Mouse (Mus musculus) lung, postnatal 0 days (tissue): ENCODE data around the gene Wipf2. TPM values are rescaled to one million over a fixed set of nuclear protein-coding genes. Genes with fewer than 3 reads are reported as not detected.

Experiments used
- ATAC-seq: fragments of 200-750 bp; cut with Nextera tagmentation; 2 replicates; pipeline ENCODE4 v1.8.0; 2017; ENCODE audit warnings: moderate library complexity
- DNase-seq: peaks from one replicate; pipeline ENCODE4 v3.0.0-alpha.2; 2016; ENCODE audit warnings: low spot score
- H3K27ac ChIP-seq: fragments of 300-500 bp; sonication (generic); 2 replicates; pipeline ENCODE4 v1.5.1; 2014; ENCODE audit warnings: antibody characterized with exemption, mild to moderate bottlenecking, low read length, mixed read lengths
- H3K27me3 ChIP-seq: fragments of 300-500 bp; sonication (generic); replicated peaks from 2 replicates; pipeline ENCODE4 v1.6.1; 2014; ENCODE audit warnings: low read length, mixed read lengths; ENCODE audit not compliant: insufficient read depth
- H3K36me3 ChIP-seq: fragments of 300-500 bp; sonication (generic); 2 replicates; pipeline ENCODE4 v1.6.1; 2014; ENCODE audit warnings: low read length, mixed read lengths; ENCODE audit not compliant: insufficient read depth
- H3K4me1 ChIP-seq: fragments of 300-500 bp; sonication (generic); 2 replicates; pipeline ENCODE4 v1.6.1; 2014; ENCODE audit warnings: antibody characterized with exemption, low read depth, low read length, mixed read lengths; ENCODE audit not compliant: insufficient read depth
- H3K4me2 ChIP-seq: fragments of 300-500 bp; sonication (generic); replicated peaks from 2 replicates; pipeline ENCODE4 v1.6.1; 2014; ENCODE audit warnings: low read depth, mild to moderate bottlenecking, low read length, moderate library complexity, mixed read lengths
- H3K4me3 ChIP-seq: fragments of 300-500 bp; sonication (generic); 2 replicates; pipeline ENCODE4 v1.5.1; 2014; ENCODE audit warnings: low read depth, low read length
- H3K9ac ChIP-seq: fragments of 300-500 bp; sonication (generic); replicated peaks from 2 replicates; pipeline ENCODE4 v1.6.1; 2014; ENCODE audit warnings: low read depth, mild to moderate bottlenecking
- H3K9me3 ChIP-seq: fragments of 300-500 bp; sonication (generic); 2 replicates; pipeline ENCODE4 v1.6.1; 2016; ENCODE audit warnings: low read length, mixed read lengths
- CTCF ChIP-seq: IDR thresholded peaks from 2 replicates; pipeline ENCODE4 v1.5.1; 2016; ENCODE audit warnings: antibody characterized with exemption, mild to moderate bottlenecking
- EP300 ChIP-seq: IDR thresholded peaks from 2 replicates; pipeline ENCODE4 v1.6.1; 2016; ENCODE audit warnings: antibody characterized with exemption, mild to moderate bottlenecking, control low read depth
- WGBS: fragments of 180-500 bp; shearing (Covaris S2); extraction: QIAGEN DNeasy Blood & Tissue Kit; methylation state at CpG from one replicate; pipeline ENCODE4 v1.1.7; 2014; 5-methylcytosine and 5-hydroxymethylcytosine counted together
- polyA plus RNA-seq: library from polyadenylated mRNA; unstranded; fragments of >200 nt; fragmentation: Nextera tagmentation; extraction: Ambion mirVana; gene quantifications from 2 replicates; pipeline ENCODE4 v1.2.1, GENCODE M21; 2015

The Wipf2 gene
- polyA plus RNA-seq, 1 experiment from 2014 or later: 4.0 TPM

GRCm38 (mm10) chr11:98837917-98838316 lies 25.5 kb upstream of the Wipf2 start:
- Histone ChIP-seq H3K4me2 (no peak overlapping the region), H3K9ac (no peak overlapping the region), H3K4me1 (0 out of 2 replicates have a peak, but pooled peaks cover 4% of the 10 kb centered on the region), H3K27me3 (peaks cover 5% of the 10 kb centered on the region), H3K4me3 (no peak overlapping the region), H3K27ac (no peak overlapping the region), H3K9me3 (no peaks in the 10 kb centered on the region), H3K36me3 (peaks cover 5% of the 10 kb centered on the region; the same call in 1 of the 2 replicates)
- DNase-seq (no peak), ATAC-seq (no peak)
- 67% methylated on average over 11 of the region's 11 CpGs for WGBS
- TF ChIP-seq CTCF: no peak
- no peak for TF ChIP-seq EP300

- Histone ChIP-seq H3K4me1 (0 out of 2 replicates have a peak, but pooled peaks cover 4% of the 10 kb centered on the region), H3K4me2 (no peak overlapping the region), H3K9me3 (no peaks in the 10 kb centered on the region), H3K4me3 (no peak overlapping the region), H3K9ac (no peak overlapping the region), H3K36me3 (no peaks in the 10 kb centered on the region), H3K27me3 (peaks cover 5% of the 10 kb centered on the region), H3K27ac (no peak overlapping the region)
- 63% methylated on average over 9 of the region's 9 CpGs for WGBS
- TF ChIP-seq EP300: no peak
- TF ChIP-seq CTCF: no peak
- ATAC-seq (no peak), DNase-seq (no peak)
Measured at GRCm38 (mm10) chr11:98838512-98838911, 24.9 kb upstream of the Wipf2 start.

DNA sequence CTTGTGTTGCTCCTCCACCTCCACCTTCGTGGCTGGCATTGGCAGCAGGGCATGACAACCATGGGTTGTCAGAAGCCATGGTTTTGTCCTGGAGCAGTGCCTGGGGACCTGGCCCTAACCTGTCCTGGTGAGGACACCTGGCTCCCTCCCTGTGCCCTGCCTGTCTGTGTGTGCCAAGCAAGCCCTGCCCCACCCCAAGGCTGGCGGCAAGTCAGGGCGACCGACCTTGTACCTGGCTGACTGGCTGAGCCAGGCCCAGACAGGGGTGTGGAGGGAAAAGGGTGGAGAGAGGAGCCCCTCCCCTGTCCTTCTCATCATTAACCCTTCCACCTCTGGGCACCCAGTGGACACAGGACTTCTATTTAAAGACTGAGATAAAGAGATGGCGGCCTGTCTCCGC lies 24.0 kb upstream of the Wipf2 start:
- Histone ChIP-seq H3K4me1 (0 out of 2 replicates have a peak, but pooled peaks cover 4% of the 10 kb centered on the region), H3K27ac (no peak overlapping the region), H3K9me3 (no peaks in the 10 kb centered on the region), H3K4me3 (no peak overlapping the region), H3K27me3 (peaks cover 5% of the 10 kb centered on the region), H3K4me2 (no peak overlapping the region), H3K9ac (no peak overlapping the region), H3K36me3 (no peaks in the 10 kb centered on the region)
- TF ChIP-seq EP300 (no peak), CTCF (no peak)
- ATAC-seq: no peak
- WGBS: 52% methylated on average over 6 of the region's 6 CpGs
- no peak for DNase-seq

- 57% methylated on average over 10 of the region's 10 CpGs for WGBS
- TF ChIP-seq EP300 (no peak), CTCF (no peak)
- H3K4me1 ChIP-seq: 0 out of 2 replicates have a peak, but pooled peaks cover 4% of the 10 kb centered on the region
- no peak overlapping the region for H3K4me2 ChIP-seq
- ATAC-seq (no peak), DNase-seq (no peak)
- peaks cover 5% of the 10 kb centered on the region for H3K27me3 ChIP-seq
- no peak overlapping the region for H3K9ac ChIP-seq
- H3K36me3 ChIP-seq: no peaks in the 10 kb centered on the region
- no peak overlapping the region for H3K4me3 ChIP-seq
- H3K9me3 ChIP-seq: no peaks in the 10 kb centered on the region
- H3K27ac ChIP-seq: no peak overlapping the region
Measured at GRCm38 (mm10) chr11:98839897-98840296, 23.5 kb upstream of the Wipf2 start.

GRCm38 (mm10) chr11:98846016-98846415 lies 17.4 kb upstream of the Wipf2 start:
- H3K4me3 ChIP-seq: no peak overlapping the region
- no peaks in the 10 kb centered on the region for H3K27me3 ChIP-seq
- no peak overlapping the region for H3K4me2 ChIP-seq
- no peaks in the 10 kb centered on the region; the same call in 1 of the 2 replicates for H3K4me1 ChIP-seq
- 54% methylated on average over 13 of the region's 13 CpGs for WGBS
- no peak for DNase-seq
- H3K9me3 ChIP-seq: no peaks in the 10 kb centered on the region
- no peak overlapping the region for H3K27ac ChIP-seq
- peak; percentile 26 for TF ChIP-seq CTCF
- TF ChIP-seq EP300: no peak
- H3K36me3 ChIP-seq: no peaks in the 10 kb centered on the region
- no peak for ATAC-seq
- H3K9ac ChIP-seq: no peak overlapping the region

- no peaks in the 10 kb centered on the region for H3K36me3 ChIP-seq
- H3K27me3 ChIP-seq: no peaks in the 10 kb centered on the region
- 52% methylated on average over 19 of the region's 19 CpGs for WGBS
- H3K4me3 ChIP-seq: no peak overlapping the region
- DNase-seq (no peak), ATAC-seq (0 out of 2 replicates have a peak, but pooled peaks have one; percentile 34)
- no peak for TF ChIP-seq CTCF
- TF ChIP-seq EP300: no peak
- H3K9ac ChIP-seq: no peak overlapping the region
- no peak overlapping the region for H3K4me2 ChIP-seq
- H3K27ac ChIP-seq: no peak overlapping the region
- H3K4me1 ChIP-seq: no peaks in the 10 kb centered on the region; the same call in 1 of the 2 replicates
- H3K9me3 ChIP-seq: no peaks in the 10 kb centered on the region
Measured at GRCm38 (mm10) chr11:98846865-98847604, 16.4 kb upstream of the Wipf2 start.
